Mouse (Mus musculus): Measurements from ENCODE around the gene Hbb-bt.
A peak's percentile ranks its signal among the peaks of the same experiment; 100 is the strongest.
"Not testable (repeated sequence)": the region's sequence is repeated elsewhere in the genome, so short reads cannot be mapped to it uniquely, and the experiment has no call there.

Hbb-bt gene

DNA sequence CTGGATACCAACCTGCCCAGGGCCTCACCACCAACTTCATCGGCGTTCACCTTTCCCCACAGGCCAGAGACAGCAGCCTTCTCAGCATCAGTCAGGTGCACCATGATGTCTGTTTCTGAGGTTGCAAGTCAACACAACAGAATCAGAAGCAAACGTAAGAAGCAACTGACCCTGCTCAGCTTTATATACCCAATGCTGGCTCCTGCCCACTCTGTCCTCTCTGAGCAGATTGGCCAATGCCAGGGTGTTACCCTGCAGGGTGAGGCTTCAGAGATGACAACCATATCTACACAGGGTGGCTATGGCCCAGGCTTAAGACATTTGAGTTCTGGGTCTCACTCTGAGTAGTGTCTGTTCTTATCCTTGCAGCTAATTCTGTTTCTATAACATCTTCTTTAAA is at the start of gene Hbb-bt:
Hbb-bt (minus strand) TSS at position 231 of the 400 bp plus-strand sequence.
- DNase-seq (ENCODE audit: low read depth, low spot score), result no peak

DNA sequence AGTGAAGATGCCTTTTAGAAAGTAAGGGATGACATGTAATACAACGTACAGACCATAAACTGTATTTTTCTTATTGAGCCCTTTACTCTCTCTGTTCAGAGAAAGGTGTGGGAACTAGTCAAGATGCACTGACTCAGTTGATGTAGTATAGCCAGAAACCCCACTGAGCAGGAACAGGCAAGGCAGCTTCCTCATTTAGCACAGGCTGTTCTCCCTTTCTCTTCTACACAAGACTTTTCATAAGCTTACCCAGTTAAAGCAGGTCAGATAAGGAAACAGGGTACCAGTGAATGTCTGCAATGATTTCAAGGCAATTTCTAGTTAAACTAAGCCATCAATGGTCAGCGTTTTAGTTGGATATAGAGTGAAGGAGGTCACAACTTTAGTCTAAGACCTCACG is 47.7 kb upstream of the Hbb-bt start:
- DNase-seq (ENCODE audit: low read depth, low spot score), result no peak

DNA sequence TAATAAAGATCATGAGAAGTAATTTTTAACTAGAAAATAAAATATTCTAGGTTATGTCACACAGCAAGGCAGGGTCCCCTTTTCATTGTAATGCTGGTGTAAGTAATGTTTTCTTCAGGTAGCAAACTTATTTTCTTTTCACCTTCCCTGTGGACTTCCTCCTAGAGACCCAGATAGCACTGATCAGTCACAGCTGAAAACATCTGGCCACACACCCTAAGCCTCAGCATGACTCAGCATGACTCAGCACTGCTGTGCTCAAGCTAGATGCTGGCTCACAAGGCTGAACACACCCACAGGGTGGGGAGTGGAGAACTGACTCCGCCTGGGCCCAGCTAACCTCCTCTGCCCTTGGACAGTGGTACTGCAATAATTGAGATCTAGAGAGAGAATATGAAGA is 47.1 kb upstream of the Hbb-bt start:
- DNase-seq (ENCODE audit: low read depth, low spot score), result peak; percentile 5

DNA sequence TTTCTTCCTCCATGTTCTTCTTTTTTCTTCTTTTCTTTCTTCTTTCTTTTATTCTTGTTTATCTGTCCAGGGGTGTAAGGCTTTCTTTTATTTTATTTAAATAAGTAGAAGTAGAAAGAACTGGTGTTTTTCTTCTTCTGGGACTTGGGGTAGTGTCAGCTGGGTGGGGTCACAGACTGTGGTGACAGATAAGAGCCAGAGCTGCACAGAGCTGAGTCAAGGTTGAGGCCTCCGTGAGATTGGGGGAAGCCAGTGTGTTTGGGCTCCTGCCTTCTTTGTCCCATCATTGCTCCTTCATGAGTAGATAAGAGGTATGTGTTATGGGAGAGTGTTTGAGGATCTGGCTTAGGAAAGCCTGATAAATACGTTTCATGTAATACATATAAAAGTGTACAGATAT is 45.3 kb upstream of the Hbb-bt start:
- DNase-seq (ENCODE audit: low read depth, low spot score), result no peak

DNA sequence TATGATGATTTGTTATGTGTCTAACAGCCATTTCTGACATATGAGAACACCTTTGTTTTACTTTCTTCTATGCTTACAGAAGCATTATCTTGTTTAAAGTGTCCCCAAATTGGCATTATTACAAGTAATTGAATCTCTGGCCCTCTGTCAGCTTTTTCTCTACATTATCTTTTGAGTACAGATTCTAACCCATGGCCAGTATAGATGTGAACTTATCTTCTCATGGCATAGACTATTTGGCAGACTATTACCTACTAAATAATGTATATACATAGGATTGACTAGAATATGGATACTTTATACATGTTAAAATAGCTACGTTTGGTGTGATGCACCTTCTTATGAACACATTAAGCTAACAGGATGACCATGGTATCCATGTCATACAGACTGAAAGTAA is 40.9 kb upstream of the Hbb-bt start:
- DNase-seq (ENCODE audit: low read depth, low spot score), result no peak

DNA sequence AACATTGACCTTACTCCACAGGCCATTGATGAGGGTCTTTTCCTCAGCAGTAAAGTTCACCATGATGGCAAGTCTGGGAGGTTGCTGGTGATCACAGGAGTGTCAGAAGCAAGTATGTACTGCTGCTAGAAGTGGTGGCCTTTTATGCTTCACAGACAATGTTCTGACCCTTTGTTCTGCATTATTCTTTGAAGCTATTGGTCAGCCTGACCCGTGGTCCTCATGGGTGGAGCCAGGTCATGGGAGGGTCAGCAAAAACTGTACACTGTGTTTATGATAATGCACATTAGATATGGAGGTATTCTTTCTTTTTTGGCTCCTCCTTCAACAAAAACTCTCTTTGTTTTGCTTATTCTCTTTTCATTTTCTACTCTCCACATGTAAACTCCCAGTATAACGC is 39.3 kb upstream of the Hbb-bt start, which contains the start of gene Hbb-y:
Hbb-y (minus strand) TSS at position 127 of the 400 bp plus-strand sequence.
- no peak for DNase-seq (ENCODE audit: low read depth, low spot score)

DNA sequence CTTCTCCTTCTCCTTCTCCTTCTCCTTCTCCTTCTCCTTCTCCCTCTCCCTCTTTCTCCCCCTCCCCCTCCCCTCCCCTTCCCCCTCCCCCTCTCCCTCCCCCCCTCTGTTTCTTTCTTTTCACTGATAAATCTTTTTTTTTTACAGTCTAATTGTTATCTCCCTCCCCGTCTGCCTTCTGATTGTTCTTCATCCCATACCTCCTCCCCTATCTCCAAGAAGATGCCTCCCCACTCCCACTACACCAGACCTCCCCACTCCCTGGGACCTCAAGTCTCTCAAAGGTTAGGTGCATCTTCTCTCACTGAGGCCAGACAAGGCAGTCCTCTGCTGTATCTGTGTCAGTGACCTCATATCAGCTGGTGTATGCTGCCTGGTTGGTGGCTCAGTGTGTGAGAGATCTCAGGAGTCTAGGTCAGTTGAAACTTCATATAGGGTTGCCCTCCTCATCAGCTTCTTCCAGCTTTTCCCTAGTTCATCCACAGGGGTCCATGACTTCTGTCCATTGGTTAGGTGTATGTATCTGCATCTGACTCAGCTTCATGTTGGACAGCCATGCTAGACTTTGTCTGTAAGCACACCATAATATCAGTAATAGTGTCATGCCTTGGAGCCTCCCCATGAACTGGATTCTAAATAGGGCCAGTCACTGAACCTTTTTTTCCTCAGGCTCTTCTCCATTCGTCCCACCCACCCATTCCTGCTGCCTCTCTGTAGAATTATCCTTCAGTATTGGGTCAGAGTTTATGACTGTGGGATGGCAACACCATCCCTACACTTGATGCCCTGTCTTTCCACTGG is 30.9 kb upstream of the Hbb-bt start:
- no peak for DNase-seq (ENCODE audit: low read depth, low spot score)

DNA sequence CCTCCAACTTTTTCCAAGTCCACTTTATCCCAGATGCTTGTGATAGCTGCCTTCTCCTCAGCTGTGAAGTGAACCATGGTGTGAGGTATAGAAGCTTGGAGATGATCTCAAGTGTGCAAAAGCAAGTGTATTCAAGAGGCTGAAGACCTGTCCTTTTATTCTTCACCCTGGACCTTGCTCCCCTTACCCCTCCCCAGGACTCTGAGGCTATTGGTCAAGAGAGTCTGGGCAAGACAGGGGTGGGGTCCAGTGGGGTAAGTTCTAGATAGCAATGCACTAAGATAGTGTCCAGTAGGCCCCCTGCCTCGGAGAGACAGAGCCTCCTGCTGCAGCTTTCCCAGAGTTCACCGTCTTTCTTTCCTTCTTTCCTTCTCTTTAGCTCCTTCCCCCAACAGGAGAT is 29.2 kb upstream of the Hbb-bt start, which contains the start of gene Hbb-bh1:
Hbb-bh1 (minus strand) TSS at position 131 of the 400 bp plus-strand sequence.
- no peak for DNase-seq (ENCODE audit: low read depth, low spot score)

DNA sequence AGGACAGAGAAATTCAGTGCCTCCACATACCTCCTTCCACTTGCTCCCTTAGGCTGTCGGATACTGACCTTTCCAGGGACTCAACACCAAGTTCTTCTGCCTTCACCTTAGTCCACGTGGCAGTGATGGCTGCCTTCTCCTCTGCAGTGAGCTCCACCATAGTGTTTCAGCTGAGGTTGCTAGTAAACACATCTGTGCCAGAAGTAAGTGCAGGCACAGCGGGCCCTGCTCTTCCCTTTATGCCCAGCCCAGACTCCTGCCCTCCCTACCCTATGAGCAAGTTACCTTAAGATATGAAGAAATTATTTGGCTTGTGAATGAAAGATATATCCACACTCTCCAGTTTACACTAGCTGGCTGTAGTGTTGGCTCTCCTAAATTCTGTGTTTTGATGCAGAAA is 26.5 kb upstream of the Hbb-bt start, which contains the start of gene Hbb-bh2:
Hbb-bh2 (minus strand) TSS at position 253 of the 400 bp plus-strand sequence.
- DNase-seq (ENCODE audit: low read depth, low spot score), result no peak

DNA sequence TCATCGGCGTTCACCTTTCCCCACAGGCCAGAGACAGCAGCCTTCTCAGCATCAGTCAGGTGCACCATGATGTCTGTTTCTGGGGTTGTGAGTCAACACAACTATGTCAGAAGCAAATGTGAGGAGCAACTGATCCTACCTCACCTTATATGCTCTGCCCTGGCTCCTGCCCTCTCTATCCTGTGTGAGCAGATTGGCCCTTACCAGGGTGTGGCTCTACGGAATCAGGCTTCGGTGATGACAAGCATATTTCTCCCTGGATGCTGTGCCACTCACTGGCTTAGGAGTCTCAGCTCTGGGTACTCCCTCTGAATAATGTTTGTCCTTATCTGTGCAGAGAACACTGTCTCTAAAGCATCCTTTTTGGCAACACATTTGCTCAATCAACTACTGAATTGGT is 14.0 kb upstream of the Hbb-bt start, which contains the start of gene Hbb-bs:
Hbb-bs (minus strand) TSS at position 289 of the 400 bp plus-strand sequence.
- no peak for DNase-seq (ENCODE audit: low read depth, low spot score)

DNA sequence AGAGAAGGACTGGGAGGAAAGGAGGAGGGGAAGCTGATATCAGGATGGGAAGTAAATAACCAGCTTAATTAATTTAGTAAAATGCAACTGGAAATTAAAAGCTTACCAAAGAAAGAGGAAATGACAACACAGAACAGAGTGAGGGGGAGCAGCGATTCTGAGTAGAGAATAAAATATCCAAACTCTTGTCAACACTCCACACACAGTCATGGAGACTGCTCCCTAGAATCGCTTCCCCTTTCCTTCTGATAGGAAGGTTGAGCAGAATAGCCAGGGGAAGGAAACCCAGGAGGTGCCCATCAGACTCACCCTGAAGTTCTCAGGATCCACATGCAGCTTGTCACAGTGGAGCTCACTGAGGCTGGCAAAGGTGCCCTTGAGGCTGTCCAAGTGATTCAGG is 13.3 kb upstream of the Hbb-bt start:
- DNase-seq (ENCODE audit: low read depth, low spot score), result not testable (repeated sequence)

DNA sequence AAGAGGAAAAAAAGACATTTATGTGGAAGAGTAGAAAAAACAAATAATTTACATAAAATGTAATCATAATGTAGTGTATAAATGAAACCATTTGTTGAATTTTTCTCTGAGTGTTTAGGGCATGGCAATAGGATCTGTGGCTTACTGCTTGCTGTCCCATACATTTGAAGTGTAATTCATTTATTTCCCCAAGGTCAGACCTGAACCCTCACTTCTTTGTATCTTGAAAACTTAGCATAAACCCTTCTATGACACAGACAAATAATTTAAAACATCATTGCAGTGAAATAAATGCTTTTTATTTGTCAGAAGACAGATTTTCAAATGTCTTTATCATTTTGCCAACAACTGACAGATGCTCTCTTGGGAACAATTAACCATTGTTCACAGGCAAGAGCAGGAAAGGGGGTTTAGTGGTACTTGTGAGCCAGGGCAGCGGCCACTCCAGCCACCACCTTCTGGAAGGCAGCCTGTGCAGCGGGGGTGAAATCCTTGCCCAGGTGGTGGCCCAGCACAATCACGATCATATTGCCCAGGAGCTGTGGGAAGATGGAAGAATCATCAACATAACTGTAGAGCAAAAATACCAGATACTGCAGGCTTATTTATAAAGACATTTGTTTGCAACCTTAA is 12.6 kb upstream of the Hbb-bt start:
- no peak for DNase-seq (ENCODE audit: low read depth, low spot score)

DNA sequence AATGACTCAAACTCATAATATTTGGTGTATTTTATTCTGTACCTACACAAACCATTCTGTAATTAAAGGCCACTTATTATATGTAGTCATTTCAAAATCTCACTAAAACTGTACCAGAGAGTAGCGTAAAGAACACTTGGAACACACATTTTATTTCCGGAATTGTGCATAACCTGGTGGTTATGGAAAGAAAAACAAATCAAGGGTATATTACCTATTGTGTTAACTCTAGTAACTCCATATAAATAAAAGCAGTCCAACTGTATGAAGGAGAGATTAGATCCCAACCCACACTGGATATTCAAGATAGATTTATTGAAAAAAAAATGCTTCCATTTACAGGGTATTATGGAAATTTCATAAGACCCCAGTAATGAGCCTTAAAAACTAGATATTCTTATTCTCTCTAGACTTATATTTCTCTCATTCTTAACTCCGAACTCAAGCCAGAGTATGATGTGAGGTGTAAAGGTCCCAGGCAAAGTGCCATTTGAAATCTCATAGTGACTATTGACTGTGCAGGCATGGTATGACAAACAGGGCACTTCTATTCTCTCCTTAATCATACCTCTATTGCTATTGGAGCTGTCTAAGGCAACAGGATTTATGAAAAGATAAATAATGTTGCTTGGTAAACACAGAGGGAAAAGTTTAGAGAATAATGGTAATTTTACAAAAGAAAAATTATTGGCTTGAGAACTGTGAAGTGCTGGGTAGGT is 11.9 kb upstream of the Hbb-bt start:
- no peak for DNase-seq (ENCODE audit: low read depth, low spot score)

DNA sequence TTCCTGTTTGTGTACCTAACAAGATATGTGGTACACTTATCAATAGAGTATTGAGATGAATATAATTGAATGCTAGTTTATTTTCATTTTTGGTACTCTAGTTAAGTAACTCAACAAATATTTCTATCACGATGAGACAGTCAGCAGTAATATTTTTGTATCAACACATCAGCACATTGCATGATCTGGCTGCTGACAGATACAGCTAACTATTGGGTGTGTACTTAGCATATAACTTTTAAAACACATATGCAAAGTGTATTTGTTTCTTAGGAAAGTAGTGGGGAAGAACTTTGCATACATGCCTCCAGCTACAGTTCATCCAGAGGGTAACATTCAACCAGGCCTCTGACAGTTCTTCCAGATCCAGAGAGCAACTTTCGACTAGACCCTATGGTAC is 10.8 kb upstream of the Hbb-bt start:
- no peak for DNase-seq (ENCODE audit: low read depth, low spot score)

DNA sequence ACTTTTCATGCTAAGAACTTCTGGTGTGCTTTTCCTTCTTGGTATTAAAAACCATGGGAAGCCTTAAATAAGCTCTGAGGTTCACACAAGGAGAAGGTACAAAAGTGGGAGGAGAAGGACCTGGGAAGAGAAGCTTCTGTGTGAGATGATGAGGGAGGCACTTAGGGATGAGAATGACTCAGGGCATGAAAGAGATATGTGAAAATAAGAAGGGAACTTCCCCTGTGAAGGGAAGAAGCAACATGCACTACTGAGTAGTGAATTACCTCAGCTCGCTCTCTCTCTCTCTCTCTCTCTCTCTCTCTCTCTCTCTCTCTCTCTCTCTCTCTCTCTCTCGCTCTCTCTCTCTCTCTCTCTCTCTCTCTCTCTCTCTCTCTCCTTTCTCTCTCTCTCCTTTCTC is 1.3 kb upstream of the Hbb-bt start:
- DNase-seq (ENCODE audit: low read depth, low spot score), result not testable (repeated sequence)

DNA sequence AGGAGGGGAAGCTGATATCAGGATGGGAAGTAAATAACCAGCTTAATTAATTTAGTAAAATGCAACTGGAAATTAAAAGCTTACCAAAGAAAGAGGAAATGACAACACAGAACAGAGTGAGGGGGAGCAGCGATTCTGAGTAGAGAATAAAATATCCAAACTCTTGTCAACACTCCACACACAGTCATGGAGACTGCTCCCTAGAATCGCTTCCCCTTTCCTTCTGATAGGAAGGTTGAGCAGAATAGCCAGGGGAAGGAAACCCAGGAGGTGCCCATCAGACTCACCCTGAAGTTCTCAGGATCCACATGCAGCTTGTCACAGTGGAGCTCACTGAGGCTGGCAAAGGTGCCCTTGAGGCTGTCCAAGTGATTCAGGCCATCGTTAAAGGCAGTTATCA is 644 bp downstream of the Hbb-bt start:
- not testable (repeated sequence) for DNase-seq (ENCODE audit: low read depth, low spot score)

DNA sequence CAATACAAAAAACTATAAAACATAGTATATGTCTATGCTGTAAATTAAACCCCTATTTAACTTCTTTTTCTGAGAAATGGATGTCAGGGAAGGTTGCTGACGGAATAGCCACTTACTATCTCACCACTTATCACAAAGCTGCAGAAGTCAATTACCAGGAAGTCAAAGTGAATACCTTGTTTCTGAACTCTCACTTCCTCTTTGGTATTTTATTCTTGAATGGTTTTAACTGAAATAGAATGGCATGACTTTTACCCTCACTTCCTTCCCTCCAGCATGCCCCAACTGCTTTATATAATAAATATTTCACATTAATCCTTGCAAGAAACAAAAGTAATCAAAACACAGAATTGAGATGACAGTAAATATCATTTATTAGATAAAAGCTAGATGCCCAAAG is 1.6 kb downstream of the Hbb-bt start:
- DNase-seq (ENCODE audit: low read depth, low spot score), result peak; percentile 14

DNA sequence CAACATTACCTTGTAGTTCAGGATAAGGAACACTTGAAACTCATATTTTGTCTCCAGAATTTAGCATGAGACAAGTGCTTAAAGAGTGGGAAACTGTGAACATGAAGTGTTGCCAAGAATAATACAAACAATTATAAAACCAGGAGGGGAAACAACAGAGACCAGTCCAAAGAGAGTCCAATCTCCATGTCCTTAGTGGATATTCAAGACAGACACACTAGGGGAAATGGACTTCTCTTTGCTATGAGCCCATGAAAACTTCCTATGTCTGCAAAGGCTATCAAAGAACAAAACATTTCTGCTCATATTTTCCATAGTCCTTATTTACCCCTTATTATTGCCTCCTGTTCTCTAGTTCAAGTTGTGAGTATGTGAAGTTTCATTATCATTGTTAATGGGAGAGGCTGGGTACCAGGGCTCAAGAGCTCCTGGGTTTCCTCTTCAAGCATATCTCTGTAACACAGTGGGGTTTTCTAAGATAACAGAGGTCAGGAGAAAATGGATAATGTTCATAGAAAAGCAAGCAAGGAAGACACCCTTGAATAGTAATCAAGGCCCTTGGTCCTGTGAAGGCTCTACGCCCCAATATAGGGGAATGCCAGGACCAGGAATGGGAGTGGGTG is 2.5 kb downstream of the Hbb-bt start:
- DNase-seq (ENCODE audit: low read depth, low spot score), result no peak

DNA sequence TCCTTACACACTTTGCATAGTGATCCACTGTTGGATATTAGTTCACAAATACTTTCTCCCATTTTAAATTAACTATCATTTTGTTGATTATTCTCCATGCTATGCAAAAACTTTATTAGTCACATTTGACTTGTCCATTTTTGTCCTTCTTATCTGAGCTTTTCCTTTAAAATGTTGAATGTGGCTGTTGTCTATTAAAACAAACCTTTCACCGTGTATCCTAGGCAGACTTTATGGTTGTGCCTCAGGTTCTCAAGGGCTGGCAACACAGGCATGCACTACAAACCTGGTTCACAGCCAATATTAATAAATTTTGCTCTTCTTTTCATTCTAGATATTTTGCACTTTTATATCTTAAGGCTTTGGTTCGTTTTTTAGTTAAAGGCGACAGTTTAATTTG is 3.0 kb downstream of the Hbb-bt start:
- no peak for DNase-seq (ENCODE audit: low read depth, low spot score)

DNA sequence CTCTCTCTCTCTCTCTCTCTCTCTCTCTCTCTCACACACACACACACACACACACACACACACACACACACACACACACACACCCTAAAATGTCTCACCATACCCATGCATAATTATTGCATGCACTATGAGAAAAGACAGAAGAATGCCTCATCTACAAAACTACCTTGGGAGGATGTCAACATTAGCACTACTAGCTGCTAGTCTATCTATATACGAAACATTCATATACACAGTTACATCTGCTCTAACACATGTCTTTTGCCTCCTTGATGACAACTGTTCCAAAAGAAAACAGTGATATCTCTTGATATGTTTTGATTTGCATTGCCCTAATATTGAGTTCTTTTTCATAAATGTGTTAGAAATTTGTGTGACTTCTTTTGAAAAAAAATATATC is 3.5 kb downstream of the Hbb-bt start:
- no peak for DNase-seq (ENCODE audit: low read depth, low spot score)

DNA sequence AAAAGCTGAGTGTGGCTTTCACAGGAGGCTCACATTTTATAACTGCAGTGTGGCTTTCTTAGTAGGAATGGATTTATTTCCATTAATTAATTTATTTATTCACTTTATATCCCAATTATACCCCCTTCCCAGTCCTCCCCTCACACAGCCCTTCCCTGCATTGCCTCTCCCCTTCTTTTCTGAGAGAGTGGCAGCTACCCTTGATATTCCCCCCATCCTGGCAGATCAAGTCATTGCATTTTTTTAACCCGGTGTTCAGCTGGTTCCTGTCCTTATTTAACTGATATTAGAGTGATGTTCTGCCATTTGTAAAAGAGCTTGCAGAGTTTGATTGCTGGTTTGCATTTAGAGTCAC is 4.0 kb downstream of the Hbb-bt start:
- DNase-seq (ENCODE audit: low read depth, low spot score), result no peak
